Mouse (Mus musculus) liver, adult 2 months (tissue): ENCODE measurements at regions not wholly inside any gene's neighbourhood (a gene's known extent, or its start where the extent isn't known, plus 50 kb on each side); places are given as distances from the start of the nearest gene placed in this dataset.
"Not testable (repeated sequence)": the region's sequence is repeated elsewhere in the genome, so short reads cannot be mapped to it uniquely, and the experiment has no call there.

Experiments
- CTCF ChIP-seq: fragments of 200-500 bp; IDR thresholded peaks from 2 replicates; pipeline ENCODE4 v1.5.1; 2011; ENCODE audit warnings: low read depth, low read length, control low read depth
- POLR2A ChIP-seq: fragments of 200-500 bp; IDR thresholded peaks from 2 replicates; pipeline ENCODE4 v1.6.1; 2011; ENCODE audit warnings: low read length, control low read depth; ENCODE audit not compliant: insufficient read depth; ENCODE audit errors: extremely low read depth

DNA sequence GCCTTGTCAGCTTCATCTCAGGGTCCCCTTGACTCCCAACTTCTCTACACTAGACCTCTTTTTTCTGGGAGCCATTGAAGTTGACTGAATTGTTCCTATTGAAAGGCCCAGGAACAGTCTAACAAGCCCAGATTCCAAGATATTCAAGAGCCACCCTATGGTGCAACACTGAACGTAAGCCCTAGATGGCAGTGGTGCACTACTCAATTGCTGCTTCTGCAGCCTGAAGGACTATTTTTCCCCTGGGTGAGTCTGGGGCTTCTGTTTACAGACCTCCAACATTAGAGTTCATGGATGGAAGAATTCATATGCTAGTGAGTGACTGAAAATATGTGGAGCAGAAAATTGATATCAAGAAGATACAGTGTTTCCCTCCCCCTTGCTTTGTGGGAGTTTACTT lies 306.4 kb upstream of the 5730507C01Rik start:
- TF ChIP-seq CTCF, POLR2A: not testable (repeated sequence)
